Mouse (Mus musculus): ENCODE data around the gene Castor2. TPM values are rescaled to one million over a fixed set of nuclear protein-coding genes. Genes with fewer than 3 reads are reported as not detected.

Gene Castor2
- polyA plus RNA-seq, 1 experiment from 2014 or later = 19.4 TPM

GRCm38 (mm10) chr5:134170167-134170566, 70.7 kb downstream of the Castor2 start:
- WGBS = 97% methylated on average over 8 of the region's 8 CpGs
- Histone ChIP-seq H3K27me3 (no peaks in the 10 kb centered on the region), H3K9ac (no peak overlapping the region), H3K4me1 (peaks cover 9% of the 10 kb centered on the region), H3K27ac (no peak overlapping the region), H3K36me3 (replicated peaks) (peaks cover 24% of the 10 kb centered on the region), H3K4me3 (replicated peaks) (no peak overlapping the region), H3K4me2 (no peak overlapping the region), H3K9me3 (no peaks in the 10 kb centered on the region)
- ATAC-seq (ENCODE audit: low FRiP score) = no peak

- Histone ChIP-seq H3K4me3 (replicated peaks) (no peak overlapping the region), H3K4me1 (peaks cover 16% of the 10 kb centered on the region), H3K27ac (no peak overlapping the region), H3K9ac (no peak overlapping the region), H3K4me2 (no peak overlapping the region), H3K9me3 (no peaks in the 10 kb centered on the region), H3K27me3 (no peaks in the 10 kb centered on the region), H3K36me3 (replicated peaks) (peaks cover 16% of the 10 kb centered on the region)
- 42% methylated on average over 4 of the region's 4 CpGs for WGBS
- ATAC-seq (ENCODE audit: low FRiP score) = no peak
Measured at GRCm38 (mm10) chr5:134173206-134173605, 73.7 kb downstream of the Castor2 start.

- WGBS = 18% methylated on average over 10 of the region's 10 CpGs
- Histone ChIP-seq H3K9ac (peak overlapping the region; percentile 69), H3K27me3 (no peaks in the 10 kb centered on the region), H3K4me2 (peak overlapping the region; percentile 92), H3K4me1 (peaks cover 16% of the 10 kb centered on the region), H3K36me3 (replicated peaks) (peaks cover 4% of the 10 kb centered on the region), H3K4me3 (replicated peaks) (peak overlapping the region; percentile 97), H3K9me3 (no peaks in the 10 kb centered on the region), H3K27ac (peak overlapping the region; percentile 78; the same call in 1 of the 2 replicates)
- no peak for ATAC-seq (ENCODE audit: low FRiP score)
Measured at GRCm38 (mm10) chr5:134175696-134176095, 76.2 kb downstream of the Castor2 start.

- Histone ChIP-seq H3K27ac (peak within 1 kb of the TSS; percentile 78), H3K36me3 (replicated peaks) (peaks cover 4% of the 10 kb centered on the region; the same call in 1 of the 2 replicates), H3K4me2 (peak within 1 kb of the TSS; percentile 92), H3K4me3 (replicated peaks) (peak within 1 kb of the TSS; percentile 97), H3K9me3 (no peaks in the 10 kb centered on the region), H3K27me3 (no peaks in the 10 kb centered on the region), H3K4me1 (peaks cover 16% of the 10 kb centered on the region), H3K9ac (peak within 1 kb of the TSS; percentile 69)
- WGBS = under 1% methylated on average over 72 of the region's 72 CpGs
- peak; percentile 91 for ATAC-seq (ENCODE audit: low FRiP score)
Measured at GRCm38 (mm10) chr5:134176169-134176881, 76.8 kb downstream of the Castor2 start, which contains the start of gene Rcc1l. TSS of gene Rcc1l (minus strand) at chr5:134176774.

GRCm38 (mm10) chr5:134178536-134178935, 79.0 kb downstream of the Castor2 start:
- 81% methylated on average over 7 of the region's 7 CpGs for WGBS
- H3K4me1 ChIP-seq = peaks cover 32% of the 10 kb centered on the region
- no peak overlapping the region for H3K27ac ChIP-seq
- no peak overlapping the region for H3K9ac ChIP-seq
- no peak overlapping the region for H3K4me2 ChIP-seq
- no peak overlapping the region for H3K4me3 ChIP-seq (replicated peaks)
- ATAC-seq (ENCODE audit: low FRiP score) = no peak
- H3K27me3 ChIP-seq = no peaks in the 10 kb centered on the region
- H3K36me3 ChIP-seq (replicated peaks) = no peaks in the 10 kb centered on the region
- H3K9me3 ChIP-seq = no peaks in the 10 kb centered on the region

- WGBS = 28% methylated on average over 7 of the region's 7 CpGs
- no peaks in the 10 kb centered on the region for H3K9me3 ChIP-seq
- H3K27ac ChIP-seq = no peak overlapping the region
- H3K9ac ChIP-seq = no peak overlapping the region
- no peaks in the 10 kb centered on the region for H3K36me3 ChIP-seq (replicated peaks)
- no peak overlapping the region for H3K4me2 ChIP-seq
- no peak for ATAC-seq (ENCODE audit: low FRiP score)
- peaks cover 30% of the 10 kb centered on the region for H3K4me1 ChIP-seq
- no peak overlapping the region for H3K4me3 ChIP-seq (replicated peaks)
- no peaks in the 10 kb centered on the region for H3K27me3 ChIP-seq
Measured at GRCm38 (mm10) chr5:134179871-134180270, 80.4 kb downstream of the Castor2 start.

GRCm38 (mm10) chr5:134182172-134182571, 82.7 kb downstream of the Castor2 start:
- Histone ChIP-seq H3K36me3 (replicated peaks) (no peaks in the 10 kb centered on the region), H3K27ac (peak overlapping the region; percentile 36; the same call in 1 of the 2 replicates), H3K27me3 (no peaks in the 10 kb centered on the region), H3K4me3 (replicated peaks) (no peak overlapping the region), H3K4me1 (peaks cover 18% of the 10 kb centered on the region), H3K4me2 (no peak overlapping the region), H3K9ac (no peak overlapping the region), H3K9me3 (no peaks in the 10 kb centered on the region)
- WGBS = 84% methylated on average over 3 of the region's 3 CpGs
- no peak for ATAC-seq (ENCODE audit: low FRiP score)

GRCm38 (mm10) chr5:134182735-134183134, 83.2 kb downstream of the Castor2 start:
- ATAC-seq (ENCODE audit: low FRiP score) = no peak
- H3K27ac ChIP-seq = no peak overlapping the region
- peak overlapping the region; percentile 83; the same call in 1 of the 2 replicates for H3K9ac ChIP-seq
- no peaks in the 10 kb centered on the region for H3K9me3 ChIP-seq
- no peaks in the 10 kb centered on the region for H3K36me3 ChIP-seq (replicated peaks)
- H3K4me1 ChIP-seq = peaks cover 18% of the 10 kb centered on the region
- H3K27me3 ChIP-seq = no peaks in the 10 kb centered on the region
- peak overlapping the region; percentile 72; the same call in 1 of the 2 replicates for H3K4me3 ChIP-seq (replicated peaks)
- WGBS = 65% methylated on average over 4 of the region's 4 CpGs
- H3K4me2 ChIP-seq = peak overlapping the region; percentile 83

- 62% methylated on average over 7 of the region's 7 CpGs for WGBS
- Histone ChIP-seq H3K36me3 (replicated peaks) (no peaks in the 10 kb centered on the region), H3K4me1 (peaks cover 18% of the 10 kb centered on the region), H3K27ac (0 out of 2 replicates have a peak overlapping the region, but pooled peaks have one; percentile 5), H3K9ac (peak overlapping the region; percentile 83), H3K4me2 (peak overlapping the region; percentile 83), H3K4me3 (replicated peaks) (peak overlapping the region; percentile 72), H3K9me3 (no peaks in the 10 kb centered on the region), H3K27me3 (no peaks in the 10 kb centered on the region)
- ATAC-seq (ENCODE audit: low FRiP score) = no peak
Measured at GRCm38 (mm10) chr5:134183162-134183561, 83.7 kb downstream of the Castor2 start.

- peak within 1 kb of the TSS; percentile 83 for H3K9ac ChIP-seq
- under 1% methylated on average over 88 of the region's 92 CpGs for WGBS
- ATAC-seq (ENCODE audit: low FRiP score) = peak; percentile 95
- peak within 1 kb of the TSS; percentile 72 for H3K4me3 ChIP-seq (replicated peaks)
- no peaks in the 10 kb centered on the region for H3K9me3 ChIP-seq
- H3K36me3 ChIP-seq (replicated peaks) = no peaks in the 10 kb centered on the region
- H3K27me3 ChIP-seq = no peaks in the 10 kb centered on the region
- peak within 1 kb of the TSS; percentile 95 for H3K27ac ChIP-seq
- H3K4me2 ChIP-seq = peak within 1 kb of the TSS; percentile 83
- peaks cover 18% of the 10 kb centered on the region for H3K4me1 ChIP-seq
Measured at GRCm38 (mm10) chr5:134183880-134184808, 84.6 kb downstream of the Castor2 start, which contains the start of gene Gtf2ird2. TSS of gene Gtf2ird2 (plus strand) at chr5:134184019.

- no peak overlapping the region for H3K4me2 ChIP-seq
- 88% methylated on average over 3 of the region's 3 CpGs for WGBS
- no peak for ATAC-seq (ENCODE audit: low FRiP score)
- no peaks in the 10 kb centered on the region for H3K27me3 ChIP-seq
- H3K9me3 ChIP-seq = no peaks in the 10 kb centered on the region
- H3K9ac ChIP-seq = no peak overlapping the region
- H3K36me3 ChIP-seq (replicated peaks) = no peaks in the 10 kb centered on the region
- peaks cover 18% of the 10 kb centered on the region for H3K4me1 ChIP-seq
- no peak overlapping the region for H3K4me3 ChIP-seq (replicated peaks)
- H3K27ac ChIP-seq = no peak overlapping the region
Measured at GRCm38 (mm10) chr5:134186059-134186458, 86.5 kb downstream of the Castor2 start.
